Mouse (Mus musculus) embryo, embryonic 11 days (tissue): ENCODE data around the gene Pcgf1.

Experiments
- DNase-seq: peaks from one replicate; pipeline ENCODE4 v3.0.0-alpha.2; 2015

The Pcgf1 gene

DNA sequence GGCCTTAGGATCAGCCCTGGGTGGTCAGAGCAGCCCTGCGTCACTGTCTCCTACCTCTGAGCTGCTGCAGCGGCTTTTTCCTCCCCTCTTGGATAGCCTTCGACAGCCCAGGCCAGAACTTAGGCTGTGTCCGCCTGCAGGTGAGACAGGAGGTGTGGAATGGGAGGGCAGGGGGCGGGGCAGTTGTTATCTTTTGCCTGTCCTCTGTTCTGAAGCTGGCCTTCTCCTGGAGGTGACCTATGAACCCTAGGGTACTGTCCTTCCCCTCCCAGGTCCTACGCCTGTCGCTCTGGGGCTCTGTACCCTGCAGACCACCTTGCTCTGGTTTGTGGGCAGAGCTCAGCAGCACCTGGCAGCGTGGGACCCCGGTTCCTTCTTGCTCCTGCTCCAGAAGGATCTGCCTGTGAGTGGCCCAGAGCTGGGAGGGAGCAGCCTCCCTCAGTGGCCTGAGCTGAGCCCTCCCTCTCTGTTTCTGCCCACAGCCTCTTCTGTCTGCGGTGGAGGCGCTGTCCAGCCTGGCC is 25.5 kb downstream of the Pcgf1 start:
- DNase-seq = no peak

DNA sequence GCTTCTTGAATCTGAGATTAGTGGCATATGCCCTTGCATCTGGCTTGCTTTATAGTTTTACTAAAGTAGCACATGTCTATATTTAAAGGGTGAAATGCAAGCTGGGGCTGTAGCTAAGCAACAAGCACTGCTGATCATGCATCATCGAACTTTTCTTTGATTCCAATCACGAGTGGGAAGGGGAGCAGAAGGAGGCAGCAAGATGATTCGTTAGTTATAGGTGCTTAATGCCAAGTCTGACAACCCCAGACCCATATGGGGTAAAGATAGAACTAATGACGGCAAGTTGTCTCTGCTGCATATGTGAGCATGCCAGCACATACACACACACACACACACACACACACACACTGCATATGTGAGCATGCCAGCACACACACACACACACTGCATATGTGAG is 26.5 kb downstream of the Pcgf1 start:
- DNase-seq = no peak

DNA sequence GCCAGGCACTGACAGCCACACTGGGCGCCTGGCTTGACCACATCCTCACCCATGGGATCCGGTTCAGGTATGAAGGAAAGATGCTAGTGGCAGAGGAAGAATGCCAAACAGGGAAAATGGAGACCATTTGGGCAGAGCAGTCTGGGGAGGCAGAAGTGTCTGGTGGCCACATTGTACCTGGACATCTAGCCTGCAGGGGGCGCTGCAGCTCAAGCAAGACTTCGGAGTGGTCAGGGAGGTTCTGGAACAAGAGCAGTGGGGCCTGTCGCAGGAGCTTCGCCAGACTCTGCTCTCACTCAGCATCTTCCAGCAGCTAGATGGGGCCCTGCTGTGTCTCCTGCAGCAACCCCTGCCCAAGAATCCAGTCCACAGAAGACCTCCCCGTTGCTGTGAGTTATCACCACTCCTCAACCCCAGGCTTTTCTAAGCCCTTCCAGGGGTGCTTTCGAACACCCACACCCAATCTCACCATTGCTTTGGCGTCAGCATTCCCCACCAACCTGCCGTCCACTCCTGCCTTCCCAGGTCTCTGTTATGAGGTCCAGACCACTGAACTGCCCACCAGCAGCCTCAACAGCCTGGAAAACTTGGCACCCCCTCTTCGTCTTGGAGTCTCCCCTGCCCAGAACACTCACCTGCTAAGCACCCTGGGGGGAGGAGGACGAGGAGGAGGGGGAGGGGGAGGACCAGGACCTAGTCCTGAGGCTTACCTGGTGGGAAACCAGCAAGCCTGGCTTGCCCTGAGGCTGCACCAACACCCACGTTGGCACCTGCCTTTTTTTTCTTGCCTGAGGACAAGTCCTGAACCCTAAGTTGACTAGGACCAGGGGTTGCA is 30.1 kb downstream of the Pcgf1 start:
- DNase-seq = peak; percentile 86

DNA sequence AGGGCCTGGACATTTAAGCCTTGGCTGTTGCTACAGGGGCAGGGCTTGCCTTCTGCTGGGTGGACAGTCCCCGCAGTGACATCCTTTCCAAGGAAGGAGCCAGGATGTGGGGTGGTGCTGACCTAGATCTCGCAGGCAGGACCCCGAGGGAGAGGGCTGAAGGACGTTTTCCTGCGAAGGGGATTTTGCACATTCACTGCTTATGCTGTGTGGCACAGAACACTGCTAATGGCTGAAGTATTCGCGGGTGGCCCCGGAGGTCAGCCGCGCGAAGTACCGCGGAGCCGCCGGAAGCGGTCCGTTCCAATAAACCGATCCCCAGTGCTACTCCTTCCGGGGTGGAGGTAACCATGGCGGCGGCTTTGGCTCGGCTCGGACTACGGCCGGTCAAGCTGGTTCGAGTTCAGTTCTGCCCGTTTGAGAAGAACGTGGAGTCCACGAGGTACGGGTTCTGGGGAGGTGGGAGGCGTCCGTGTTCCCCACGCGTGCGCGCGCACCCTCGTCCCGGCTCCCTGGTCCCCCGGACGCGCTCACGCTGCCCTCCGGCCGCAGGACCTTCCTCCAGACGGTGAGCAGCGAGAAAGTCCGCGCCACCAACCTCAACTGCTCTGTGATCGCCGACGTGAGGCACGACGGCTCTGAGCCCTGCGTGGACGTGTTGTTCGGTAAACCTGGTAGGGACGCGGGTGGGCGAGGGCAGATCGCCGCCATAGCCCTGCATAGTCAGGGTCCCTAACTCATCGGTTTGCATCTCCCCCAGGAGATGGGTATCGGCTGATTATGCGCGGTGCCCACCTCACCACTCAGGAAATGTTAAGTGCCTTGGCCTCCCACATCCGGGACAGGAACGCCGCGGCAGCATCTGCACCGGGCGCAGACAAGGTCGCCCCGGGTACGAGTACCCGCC is 31.3 kb downstream of the Pcgf1 start, which contains the start of gene Mrpl53:
Mrpl53 (plus strand) TSS at position 279 of the 907 bp plus-strand sequence.
- DNase-seq = peak; percentile 89

DNA sequence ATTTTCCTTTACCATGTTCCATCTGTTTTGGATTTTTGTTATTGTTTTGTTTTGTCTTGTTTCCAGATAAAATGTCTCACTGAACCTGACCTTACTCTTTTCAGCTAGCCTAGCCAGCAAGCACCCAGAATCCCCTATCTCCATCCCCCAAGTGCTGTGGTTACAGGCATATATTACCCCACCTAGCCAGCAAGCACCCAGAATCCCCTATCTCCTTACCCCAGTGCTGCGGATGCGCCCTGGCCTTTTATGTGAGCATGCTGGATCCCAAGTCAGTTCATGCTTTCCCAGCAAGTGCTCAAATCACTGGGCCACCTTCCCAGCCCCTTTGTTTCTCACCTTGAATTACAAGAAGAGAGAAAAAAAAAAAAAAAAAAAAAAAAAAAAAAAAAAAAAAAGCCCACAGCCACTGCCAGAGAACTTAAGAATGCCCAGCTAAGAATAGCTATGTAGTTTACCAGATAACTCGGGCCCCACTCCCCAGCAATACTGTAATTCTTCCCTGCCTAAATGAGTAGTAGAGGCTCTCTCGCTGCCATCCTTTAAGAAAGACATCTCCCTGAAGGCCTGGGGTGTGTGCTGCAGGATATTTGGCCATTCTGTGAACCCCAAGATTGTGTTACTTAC is 34.0 kb downstream of the Pcgf1 start:
- no peak for DNase-seq

DNA sequence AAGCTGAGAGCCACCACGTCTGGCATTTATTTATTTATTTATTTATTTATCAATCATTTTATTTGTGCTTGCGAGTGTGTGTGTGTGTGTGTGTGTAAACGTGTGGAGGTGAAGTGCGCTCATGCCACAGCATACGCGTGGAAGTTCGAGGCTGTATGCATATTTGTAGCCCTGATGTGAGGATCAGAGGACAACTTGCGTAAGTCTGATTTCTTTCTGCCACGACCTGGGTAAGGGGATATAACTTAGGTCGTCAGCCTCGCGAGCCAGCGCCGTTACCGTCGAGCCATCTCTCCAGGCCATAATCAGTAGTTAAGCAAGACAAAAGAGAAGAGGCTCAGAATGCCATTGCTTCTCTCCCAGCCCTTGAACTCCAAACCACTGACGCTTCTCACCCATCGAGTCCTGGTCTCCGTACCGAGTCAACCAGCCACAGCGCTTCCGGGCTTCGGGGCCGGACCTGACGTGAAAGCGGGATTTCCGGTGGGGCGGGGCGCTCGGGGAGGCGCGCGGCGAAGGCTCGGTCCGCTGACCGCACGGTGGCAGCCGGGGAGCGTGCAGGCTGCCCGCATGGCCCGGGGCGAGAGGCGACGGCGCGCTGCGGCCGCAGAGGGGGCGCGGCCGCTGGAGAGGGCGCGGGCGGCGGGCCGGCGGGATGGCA is 37.5 kb downstream of the Pcgf1 start, which contains the start of gene Mogs:
Mogs (plus strand) TSS at position 486 of the 661 bp plus-strand sequence.
- DNase-seq = peak; percentile 96

DNA sequence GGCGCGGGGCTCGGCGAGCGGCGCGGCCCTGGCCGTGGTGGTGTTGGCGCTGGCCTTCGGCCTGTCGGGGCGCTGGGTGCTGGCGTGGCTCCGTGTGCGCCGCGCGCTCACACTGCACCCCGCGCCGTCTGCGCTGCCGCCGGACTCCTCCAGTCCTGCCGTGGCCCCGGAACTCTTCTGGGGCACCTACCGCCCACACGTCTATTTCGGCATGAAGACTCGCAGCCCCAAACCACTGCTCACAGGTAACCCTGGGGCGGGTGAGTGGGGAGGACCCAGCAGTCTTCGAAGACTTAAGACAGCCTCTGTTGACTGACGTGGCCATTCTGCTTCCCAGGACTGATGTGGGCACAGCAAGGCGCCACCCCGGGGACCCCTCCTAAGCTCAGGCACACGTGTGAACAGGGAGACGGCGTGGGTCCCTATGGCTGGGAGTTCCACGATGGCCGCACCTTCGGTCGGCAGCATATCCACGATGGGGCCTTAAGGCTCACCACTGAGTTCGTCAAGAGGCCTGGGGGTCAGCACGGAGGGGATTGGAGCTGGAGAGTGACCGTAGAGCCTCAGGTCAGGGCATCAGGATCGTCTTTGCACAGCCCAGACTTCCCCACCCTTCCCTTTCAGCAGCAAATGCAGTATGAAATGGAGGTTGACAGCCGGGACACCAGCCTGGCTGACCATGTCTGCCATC is 38.2 kb downstream of the Pcgf1 start:
- no peak for DNase-seq

DNA sequence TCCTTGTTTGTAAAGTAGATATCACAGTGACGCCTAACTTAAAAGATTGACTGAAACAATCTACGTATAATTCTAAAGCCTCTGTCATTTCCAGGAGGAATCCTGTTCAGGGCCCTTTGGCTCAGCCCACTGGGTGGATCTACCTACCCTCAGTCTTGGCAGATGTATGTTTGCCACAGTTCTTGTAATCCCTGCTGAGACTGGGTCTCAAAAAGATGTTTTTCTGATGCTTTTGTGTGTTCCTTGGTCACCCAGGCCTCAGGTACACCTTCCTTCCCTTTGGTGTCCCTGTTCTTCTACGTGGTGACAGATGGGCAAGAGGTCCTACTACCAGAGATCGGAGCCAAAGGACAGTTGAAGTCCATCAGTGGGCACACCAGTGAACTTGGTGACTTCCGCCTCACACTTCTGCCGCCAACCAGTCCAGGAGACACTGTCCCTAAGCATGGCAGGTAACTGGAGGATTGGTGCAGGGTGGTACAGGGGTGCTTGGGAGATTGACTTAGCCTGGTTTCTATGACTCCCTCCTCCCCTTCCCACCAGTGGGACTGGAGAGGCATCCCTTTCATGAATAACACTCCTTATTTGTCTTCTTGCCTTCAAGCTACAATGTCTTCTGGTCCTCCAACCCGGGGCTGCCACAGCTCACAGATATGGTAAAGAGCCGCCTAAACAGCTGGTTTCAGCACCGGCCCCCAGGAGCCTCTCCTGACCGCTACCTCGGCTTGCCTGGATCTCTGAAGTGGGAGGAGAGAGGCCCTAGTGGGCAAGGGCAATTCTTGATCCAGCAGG is 38.9 kb downstream of the Pcgf1 start:
- no peak for DNase-seq

DNA sequence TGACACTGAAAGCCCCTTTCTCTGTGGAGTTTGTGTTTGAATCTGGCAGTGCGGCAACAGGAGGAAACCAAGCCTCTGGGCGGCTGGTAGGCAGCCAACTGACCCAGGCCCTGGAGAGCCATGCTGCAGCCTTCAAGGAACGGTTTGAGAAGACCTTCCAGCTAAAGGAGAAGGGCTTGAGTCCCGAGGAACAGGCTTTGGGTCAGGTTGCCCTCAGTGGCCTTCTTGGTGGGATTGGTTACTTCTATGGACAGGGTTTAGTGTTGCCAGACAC is 39.4 kb downstream of the Pcgf1 start:
- DNase-seq = no peak

DNA sequence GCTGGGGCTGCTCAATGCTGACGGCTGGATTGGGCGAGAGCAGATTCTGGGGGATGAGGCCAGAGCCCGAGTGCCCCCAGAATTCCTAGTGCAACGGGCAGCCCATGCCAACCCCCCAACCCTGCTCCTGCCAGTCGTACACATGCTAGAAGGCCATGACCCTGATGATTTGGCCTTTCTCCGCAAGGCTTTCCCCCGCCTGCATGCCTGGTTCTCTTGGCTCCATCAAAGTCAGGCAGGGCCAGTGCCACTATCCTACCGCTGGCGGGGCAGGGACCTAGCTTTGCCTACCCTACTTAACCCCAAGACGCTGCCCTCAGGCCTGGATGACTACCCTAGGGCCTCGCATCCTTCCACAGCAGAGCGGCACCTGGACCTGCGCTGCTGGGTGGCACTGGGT is 39.9 kb downstream of the Pcgf1 start:
- DNase-seq = no peak

DNA sequence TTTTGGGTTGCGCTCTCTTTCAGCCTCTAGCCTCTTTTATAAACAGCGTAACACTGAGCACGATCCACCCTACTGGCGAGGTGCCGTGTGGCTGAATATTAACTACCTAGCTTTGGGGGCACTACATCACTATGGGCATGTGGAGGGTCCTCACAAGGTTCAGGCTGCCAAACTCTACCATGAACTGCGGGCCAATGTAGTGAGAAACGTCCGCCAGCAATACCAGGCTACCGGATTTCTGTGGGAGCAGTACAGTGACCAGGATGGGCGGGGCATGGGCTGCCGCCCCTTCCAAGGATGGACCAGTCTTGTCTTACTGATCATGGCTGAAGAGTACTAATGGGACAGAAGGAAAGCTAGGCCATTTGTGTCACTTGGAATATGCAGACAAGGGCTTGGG is 40.7 kb downstream of the Pcgf1 start:
- no peak for DNase-seq

DNA sequence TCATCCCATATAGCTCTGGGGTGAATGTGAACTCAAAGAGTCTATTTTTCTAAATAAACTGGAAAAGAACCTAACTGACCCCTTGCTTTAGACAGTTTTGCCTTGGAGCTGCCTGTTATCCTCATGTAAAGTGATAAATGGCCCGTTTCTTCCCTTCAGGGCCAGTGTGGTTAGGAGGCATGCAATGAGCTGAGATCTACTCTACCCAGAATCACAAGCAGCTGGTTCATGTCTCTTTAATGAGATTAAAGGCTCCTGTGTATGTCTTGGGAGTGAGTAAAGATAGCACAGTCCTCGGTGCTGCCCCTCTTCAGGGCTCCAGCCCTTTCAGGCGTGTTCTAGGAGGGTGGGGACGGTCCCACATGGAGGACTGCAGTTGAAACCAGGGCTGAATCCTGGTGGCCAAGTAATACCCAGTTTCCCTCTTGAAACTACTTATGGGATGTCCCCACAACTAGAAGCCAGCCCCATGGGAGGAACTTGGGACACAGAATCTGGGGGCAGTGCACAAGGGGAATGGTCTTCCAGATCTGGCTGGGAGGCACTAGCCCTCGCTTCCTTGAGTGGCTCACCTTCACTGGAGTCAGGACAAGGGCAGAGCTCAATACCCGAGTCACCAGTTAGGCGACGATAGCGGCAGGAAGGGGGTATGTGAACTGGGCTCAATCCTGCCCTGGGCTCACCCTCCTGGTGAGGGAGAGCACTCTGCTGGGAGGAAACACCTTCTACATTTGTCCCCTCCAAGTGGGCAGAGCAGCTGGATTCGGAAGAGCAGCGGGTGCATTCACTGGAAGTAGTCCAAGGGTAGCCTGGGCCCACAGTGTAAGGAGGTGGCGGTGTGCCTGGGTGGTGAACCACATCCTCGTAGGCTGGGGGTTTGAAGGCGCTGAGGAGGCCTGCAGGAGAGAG is 41.4 kb downstream of the Pcgf1 start:
- DNase-seq = no peak

DNA sequence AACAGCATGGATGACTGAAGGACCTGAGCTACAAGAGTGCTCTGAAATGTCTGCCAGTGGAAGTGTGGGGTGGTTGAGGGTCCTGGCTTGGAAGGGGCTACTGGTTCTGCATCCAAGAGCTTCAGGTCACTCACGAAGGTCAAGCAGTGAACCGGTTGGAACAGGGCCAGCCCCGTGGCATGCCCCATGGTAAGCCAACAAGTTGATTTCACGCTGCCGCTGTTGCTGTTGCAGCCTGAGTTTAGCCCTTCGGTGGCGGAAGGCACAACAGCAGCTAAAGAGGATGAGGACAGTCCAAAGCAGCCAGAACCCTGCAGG is 42.0 kb downstream of the Pcgf1 start:
- no peak for DNase-seq

DNA sequence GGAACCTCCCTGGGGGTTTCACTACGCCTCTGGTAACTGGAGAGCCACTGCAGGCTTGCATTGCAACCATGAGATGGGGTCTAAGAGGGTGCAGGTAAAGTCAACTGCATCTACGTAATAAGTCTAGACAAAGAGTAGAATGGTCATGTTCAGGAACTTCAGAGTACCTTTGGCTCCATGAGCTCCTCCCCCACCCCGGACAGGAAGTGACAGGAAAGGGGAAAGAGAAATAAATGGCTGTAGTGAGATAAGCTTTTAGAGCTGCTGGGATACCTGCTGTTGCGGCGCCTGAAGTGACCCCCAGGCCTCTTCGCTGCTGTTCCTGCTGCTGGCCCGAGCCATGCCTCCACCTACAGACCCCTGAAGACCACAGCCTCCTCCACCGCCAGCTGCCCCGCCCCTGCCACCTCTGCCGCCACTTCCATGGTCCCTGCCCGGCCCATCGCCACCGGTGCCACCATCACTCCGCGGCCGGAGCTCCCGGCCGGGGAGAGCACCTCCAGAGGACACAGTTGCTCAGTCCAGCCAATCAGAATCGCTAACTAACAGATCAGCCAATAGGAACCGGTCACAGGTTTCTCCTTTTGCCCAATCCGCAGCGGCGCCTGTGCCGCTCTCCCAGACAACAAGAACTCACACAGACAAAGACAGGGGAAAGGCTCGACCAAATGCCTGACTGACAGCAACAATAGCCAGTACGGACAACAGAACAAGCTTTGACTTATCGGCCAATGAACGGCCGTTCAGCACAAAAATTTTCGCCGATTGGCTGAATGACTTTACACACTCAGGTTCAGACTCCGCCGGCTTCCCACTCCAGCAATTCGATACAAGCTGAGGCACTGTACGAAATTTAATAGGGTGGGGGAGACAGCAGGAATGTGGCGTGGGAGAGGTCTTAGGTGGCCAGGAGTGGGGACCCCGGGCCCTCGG is 43.5 kb downstream of the Pcgf1 start, which contains the start of gene Wbp1:
Wbp1 (minus strand) TSS at position 630 of the 933 bp plus-strand sequence.
- DNase-seq = peak; percentile 96

DNA sequence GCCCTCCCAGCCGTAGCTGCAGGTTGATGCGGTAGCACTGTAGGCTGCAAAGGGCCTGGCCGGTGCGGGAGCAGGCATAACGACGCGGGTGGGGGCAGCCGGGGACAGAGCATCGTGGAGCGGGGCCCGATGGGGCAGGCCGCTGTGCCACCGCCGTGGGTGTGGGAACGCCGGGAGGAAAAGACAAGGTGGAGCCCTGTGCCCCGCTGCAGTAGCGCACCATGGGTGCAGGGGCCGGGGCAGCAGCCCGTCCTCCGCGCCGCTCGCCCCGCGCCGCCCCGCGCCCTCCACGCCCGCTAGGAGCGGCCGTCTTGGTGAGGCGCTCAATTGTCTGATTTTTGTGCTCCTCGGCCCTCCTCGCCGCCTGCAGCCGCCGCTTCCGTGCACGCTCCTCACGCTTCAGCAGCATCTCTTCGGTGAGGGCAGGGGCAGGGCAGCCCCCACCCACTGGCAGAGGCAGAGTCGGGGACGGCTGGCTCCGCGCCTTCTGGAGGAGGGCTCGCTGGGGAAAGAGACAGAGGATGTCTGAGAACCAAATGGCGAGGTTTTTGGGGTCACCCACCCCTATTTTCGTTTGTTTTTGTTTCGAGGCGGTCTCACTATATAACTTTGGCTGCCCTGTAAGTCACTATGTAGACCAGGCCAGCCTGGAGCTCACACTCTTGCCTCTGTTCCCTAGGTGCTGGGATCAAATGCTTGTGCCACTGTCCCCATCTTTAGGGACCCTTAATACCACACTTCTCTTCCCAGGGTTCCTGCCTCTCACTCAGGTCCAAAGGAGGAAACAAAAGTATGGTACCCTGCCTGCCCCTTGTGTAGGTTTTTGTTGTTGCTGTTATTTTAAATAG is 44.4 kb downstream of the Pcgf1 start:
- peak; percentile 58 for DNase-seq

DNA sequence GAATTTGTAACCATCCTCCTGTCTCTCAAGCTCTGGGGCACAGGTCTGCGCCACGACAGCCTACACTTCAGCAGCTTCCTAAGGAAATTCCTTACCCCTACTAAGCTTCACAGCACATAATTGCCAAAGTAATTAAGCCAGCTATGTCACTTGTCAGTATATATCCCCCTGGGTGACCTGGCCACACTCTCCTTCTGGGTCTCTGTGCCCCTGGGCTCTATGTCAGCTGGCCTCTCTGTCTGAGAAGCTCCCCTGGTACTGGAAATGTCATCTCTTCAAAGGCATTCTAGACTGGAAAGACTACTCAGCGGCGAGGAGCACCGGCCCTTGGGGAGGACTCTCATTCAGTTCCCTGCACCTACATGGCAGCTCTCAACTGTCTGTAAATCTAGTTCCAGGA is 45.3 kb downstream of the Pcgf1 start:
- DNase-seq = no peak

DNA sequence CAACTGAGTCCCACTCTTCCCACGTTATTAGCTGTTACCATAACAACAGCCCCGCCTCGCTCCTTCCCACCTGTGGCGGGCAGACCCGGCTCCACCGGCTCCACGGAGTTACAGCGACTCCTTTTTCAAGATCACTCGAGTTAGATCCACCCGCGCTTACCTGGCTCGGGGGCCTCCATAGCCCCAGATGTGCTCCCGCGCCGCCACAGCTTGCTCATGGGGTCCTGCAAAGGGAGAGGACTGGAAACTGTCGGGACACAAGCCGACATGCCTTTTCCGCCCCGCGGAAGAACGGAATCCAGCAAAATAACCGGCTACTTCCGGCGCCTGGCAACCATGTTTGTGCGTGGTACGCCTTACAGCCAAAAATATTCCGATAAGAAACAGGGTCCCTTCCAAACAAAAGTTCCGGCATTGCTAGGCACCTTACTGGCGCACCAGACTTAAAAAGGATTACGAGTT is 47.2 kb downstream of the Pcgf1 start:
- DNase-seq = peak; percentile 96

DNA sequence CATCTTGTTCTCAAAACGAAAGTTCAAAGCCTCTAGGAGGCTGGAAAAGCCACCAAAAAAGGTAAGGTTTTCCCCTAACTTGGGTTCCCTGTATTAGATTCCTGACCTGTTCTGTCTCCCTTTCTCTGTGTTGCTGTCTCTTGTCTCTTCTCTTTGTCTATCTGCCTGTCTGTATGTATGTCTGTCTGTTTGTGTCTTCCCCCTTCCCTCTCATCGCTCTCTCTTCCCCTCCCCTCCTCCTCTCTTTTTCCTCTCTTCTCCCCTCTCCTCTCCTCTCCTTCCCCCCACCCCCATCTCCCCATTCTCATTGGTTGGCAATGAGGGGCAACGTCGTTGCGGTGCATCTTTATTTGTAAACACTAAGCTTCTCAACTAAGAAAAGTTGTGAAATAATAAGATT is 47.7 kb downstream of the Pcgf1 start, which contains the start of gene Ino80b:
Ino80b (minus strand) TSS at position 101 of the 400 bp plus-strand sequence.
- DNase-seq = no peak
